Mouse (Mus musculus): ENCODE data around the gene Fam219b. TPM values are rescaled to one million over a fixed set of nuclear protein-coding genes. Genes with fewer than 3 reads are reported as not detected.
A peak's percentile ranks its signal among the peaks of the same experiment; 100 is the strongest.

Fam219b gene
- polyA plus RNA-seq, 1 experiment, result 20.9 TPM

DNA sequence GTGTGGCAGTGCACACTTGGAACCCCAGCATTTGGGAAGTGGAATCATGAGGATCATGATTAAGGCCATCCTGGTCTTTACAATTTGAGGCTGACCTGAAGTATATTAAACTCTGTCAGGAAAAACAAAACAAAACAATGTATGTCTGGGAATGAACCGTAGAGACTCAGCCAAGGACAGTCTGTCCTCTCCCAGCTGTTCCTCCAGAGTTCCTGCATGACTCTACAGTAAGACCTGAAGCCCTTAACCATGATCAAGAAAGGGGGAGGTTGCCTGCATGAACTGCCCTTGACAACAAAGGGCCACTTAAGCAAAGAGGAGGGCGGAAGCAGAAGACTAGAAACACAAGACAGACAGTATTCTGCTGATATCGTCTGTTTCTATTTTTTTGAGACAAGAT is 38.2 kb downstream of the Fam219b start:
- Histone ChIP-seq H3ac (ENCODE audit: control insufficient read depth, insufficient read length, low read depth) (no peak overlapping the region), H3K4me3 (ENCODE audit: insufficient read depth, poor library complexity, severe bottlenecking) (no peak overlapping the region), H3K27me3 (ENCODE audit: control insufficient read depth, insufficient read depth, insufficient read length) (no peaks in the 10 kb centered on the region), H3K79me3 (ENCODE audit: low read depth) (no peaks in the 10 kb centered on the region), H3K79me2 (ENCODE audit: control insufficient read depth, insufficient read depth) (no peaks in the 10 kb centered on the region), H3K36me3 (ENCODE audit: control insufficient read depth, insufficient read depth) (peaks cover 5% of the 10 kb centered on the region)
- TF ChIP-seq MYOD1 (IDR thresholded peaks at IDR 0.05; ENCODE audit: control insufficient read depth, insufficient read length, low read depth) (no peak), FOSL1 (IDR thresholded peaks at IDR 0.05; ENCODE audit: insufficient read depth, low read length, poor library complexity, severe bottlenecking) (no peak), MYOG (IDR thresholded peaks at IDR 0.05; ENCODE audit: control insufficient read depth, extremely low read depth, insufficient read length) (no peak), CTCF (IDR thresholded peaks at IDR 0.05; ENCODE audit: control insufficient read depth, insufficient read depth, insufficient read length) (no peak), MAX (IDR thresholded peaks at IDR 0.05) (no peak), USF1 (IDR thresholded peaks at IDR 0.05; ENCODE audit: low read depth) (no peak), CEBPB (IDR thresholded peaks at IDR 0.05; ENCODE audit: low read depth) (no peak)

DNA sequence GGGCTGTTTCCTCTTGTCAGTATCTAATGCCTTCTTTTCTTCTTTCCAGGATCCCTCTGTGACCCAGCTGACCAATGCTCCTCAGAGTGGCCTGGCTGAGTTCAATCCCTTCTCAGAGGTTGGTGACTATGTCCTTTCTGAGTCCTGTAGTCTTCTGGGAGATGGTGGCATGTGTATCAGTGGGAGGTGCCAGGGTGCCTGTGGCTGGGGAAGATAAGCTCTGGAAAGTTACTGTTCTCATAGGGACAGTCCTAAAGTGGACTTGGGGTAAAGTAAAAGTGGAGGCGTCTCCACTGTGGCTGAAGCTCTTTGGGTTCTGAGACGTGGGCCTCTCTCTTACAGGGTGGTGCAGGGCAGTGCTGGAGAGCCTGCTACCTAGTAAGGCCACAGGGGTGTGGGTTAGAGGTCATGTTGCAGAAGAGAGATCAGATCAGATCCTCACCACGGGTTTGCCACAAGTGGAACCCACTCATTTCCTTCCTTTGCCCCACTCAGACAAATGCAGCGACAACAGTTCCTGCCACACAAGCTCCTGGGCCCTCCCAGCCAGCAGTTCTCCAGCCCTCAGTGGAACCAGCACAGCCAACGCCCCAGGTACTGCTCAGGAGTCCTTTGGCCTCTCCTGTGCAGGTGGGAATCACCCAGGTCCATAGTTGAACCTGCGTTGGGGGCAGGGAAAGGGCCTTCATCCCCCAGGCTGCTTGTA is 40.0 kb downstream of the Fam219b start:
- no peak overlapping the region for H3ac ChIP-seq (ENCODE audit: control insufficient read depth, insufficient read length, low read depth)
- no peaks in the 10 kb centered on the region for H3K79me3 ChIP-seq (ENCODE audit: low read depth)
- TF ChIP-seq MYOG (IDR thresholded peaks at IDR 0.05; ENCODE audit: control insufficient read depth, extremely low read depth, insufficient read length) (no peak), FOSL1 (IDR thresholded peaks at IDR 0.05; ENCODE audit: insufficient read depth, low read length, poor library complexity, severe bottlenecking) (no peak), USF1 (IDR thresholded peaks at IDR 0.05; ENCODE audit: low read depth) (no peak), MYOD1 (IDR thresholded peaks at IDR 0.05; ENCODE audit: control insufficient read depth, insufficient read length, low read depth) (no peak), MAX (IDR thresholded peaks at IDR 0.05) (no peak), CEBPB (IDR thresholded peaks at IDR 0.05; ENCODE audit: low read depth) (no peak), CTCF (IDR thresholded peaks at IDR 0.05; ENCODE audit: control insufficient read depth, insufficient read depth, insufficient read length) (no peak)
- H3K4me3 ChIP-seq (ENCODE audit: insufficient read depth, poor library complexity, severe bottlenecking), result no peak overlapping the region
- H3K27me3 ChIP-seq (ENCODE audit: control insufficient read depth, insufficient read depth, insufficient read length), result no peaks in the 10 kb centered on the region
- no peaks in the 10 kb centered on the region for H3K79me2 ChIP-seq (ENCODE audit: control insufficient read depth, insufficient read depth)
- H3K36me3 ChIP-seq (ENCODE audit: control insufficient read depth, insufficient read depth), result peaks cover 12% of the 10 kb centered on the region

DNA sequence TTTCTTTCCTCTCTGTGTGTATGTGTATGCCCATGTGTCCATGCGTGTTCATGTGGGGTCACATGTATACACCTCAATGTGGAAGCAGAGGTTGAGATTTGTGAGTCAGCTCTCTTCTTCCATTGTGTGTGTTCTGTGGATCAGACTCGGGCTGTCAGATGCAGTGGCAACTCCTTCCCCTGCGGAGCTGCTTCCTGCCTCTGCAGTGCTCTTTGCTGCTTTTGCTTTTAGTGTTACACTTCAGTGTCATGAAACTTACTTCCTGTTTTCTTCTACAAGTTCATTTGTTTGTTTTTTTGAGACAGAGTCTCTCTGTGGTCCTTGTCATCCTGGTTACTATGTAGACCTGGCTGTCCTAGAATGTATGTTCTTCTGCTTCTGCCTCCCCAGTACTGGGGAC is 47.7 kb downstream of the Fam219b start:
- Histone ChIP-seq H3K79me3 (ENCODE audit: low read depth) (no peaks in the 10 kb centered on the region), H3K79me2 (ENCODE audit: control insufficient read depth, insufficient read depth) (peaks cover 1% of the 10 kb centered on the region), H3ac (ENCODE audit: control insufficient read depth, insufficient read length, low read depth) (no peak overlapping the region), H3K36me3 (ENCODE audit: control insufficient read depth, insufficient read depth) (peaks cover 21% of the 10 kb centered on the region), H3K4me3 (ENCODE audit: insufficient read depth, poor library complexity, severe bottlenecking) (no peak overlapping the region), H3K27me3 (ENCODE audit: control insufficient read depth, insufficient read depth, insufficient read length) (no peaks in the 10 kb centered on the region)
- no peak for TF ChIP-seq USF1 (IDR thresholded peaks at IDR 0.05; ENCODE audit: low read depth)
- no peak for TF ChIP-seq FOSL1 (IDR thresholded peaks at IDR 0.05; ENCODE audit: insufficient read depth, low read length, poor library complexity, severe bottlenecking)
- TF ChIP-seq MAX (IDR thresholded peaks at IDR 0.05), result no peak
- TF ChIP-seq MYOG (IDR thresholded peaks at IDR 0.05; ENCODE audit: control insufficient read depth, extremely low read depth, insufficient read length), result no peak
- TF ChIP-seq CEBPB (IDR thresholded peaks at IDR 0.05; ENCODE audit: low read depth), result no peak
- no peak for TF ChIP-seq CTCF (IDR thresholded peaks at IDR 0.05; ENCODE audit: control insufficient read depth, insufficient read depth, insufficient read length)
- no peak for TF ChIP-seq MYOD1 (IDR thresholded peaks at IDR 0.05; ENCODE audit: control insufficient read depth, insufficient read length, low read depth)

- peak within 1 kb of the TSS; percentile 87 for H3ac ChIP-seq (ENCODE audit: control insufficient read depth, insufficient read length, low read depth)
- no peaks in the 10 kb centered on the region for H3K79me3 ChIP-seq (ENCODE audit: low read depth)
- H3K4me3 ChIP-seq (ENCODE audit: insufficient read depth, poor library complexity, severe bottlenecking), result peak within 1 kb of the TSS; percentile 51
- H3K36me3 ChIP-seq (ENCODE audit: control insufficient read depth, insufficient read depth), result peaks cover 4% of the 10 kb centered on the region
- H3K27me3 ChIP-seq (ENCODE audit: control insufficient read depth, insufficient read depth, insufficient read length), result no peaks in the 10 kb centered on the region
- H3K79me2 ChIP-seq (ENCODE audit: control insufficient read depth, insufficient read depth), result peaks cover 17% of the 10 kb centered on the region
- TF ChIP-seq CTCF (IDR thresholded peaks at IDR 0.05; ENCODE audit: control insufficient read depth, insufficient read depth, insufficient read length) (peak; percentile 41), USF1 (IDR thresholded peaks at IDR 0.05; ENCODE audit: low read depth) (no peak), MAX (IDR thresholded peaks at IDR 0.05) (peak; percentile 23), FOSL1 (IDR thresholded peaks at IDR 0.05; ENCODE audit: insufficient read depth, low read length, poor library complexity, severe bottlenecking) (no peak), MYOD1 (IDR thresholded peaks at IDR 0.05; ENCODE audit: control insufficient read depth, insufficient read length, low read depth) (no peak), CEBPB (IDR thresholded peaks at IDR 0.05; ENCODE audit: low read depth) (no peak), MYOG (IDR thresholded peaks at IDR 0.05; ENCODE audit: control insufficient read depth, extremely low read depth, insufficient read length) (no peak)
Measured at GRCm38 (mm10) chr9:57589224-57590126, 52.1 kb downstream of the Fam219b start, which contains the start of gene Ulk3. TSS of gene Ulk3 (plus strand) at chr9:57589452.

DNA sequence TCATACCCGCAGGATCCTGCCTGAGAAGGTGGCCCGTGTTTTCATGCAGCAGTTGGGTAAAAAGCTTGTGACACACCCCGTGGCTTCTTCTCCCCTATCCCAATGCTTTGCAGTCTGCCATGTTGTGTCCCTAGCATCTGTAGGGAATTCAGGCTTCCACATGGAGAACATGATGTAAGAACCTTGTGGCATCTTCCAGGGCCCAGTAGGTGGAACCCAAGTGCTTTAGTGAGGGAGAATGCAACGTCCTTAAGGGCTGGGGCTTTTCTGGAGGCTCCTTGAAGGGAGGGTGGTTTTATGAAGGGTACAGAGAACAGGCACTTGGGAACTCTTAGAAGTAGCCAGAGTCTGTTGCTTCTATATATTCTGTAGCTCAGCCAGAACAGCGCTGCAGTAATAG is 53.4 kb downstream of the Fam219b start:
- Histone ChIP-seq H3K79me2 (ENCODE audit: control insufficient read depth, insufficient read depth) (peaks cover 17% of the 10 kb centered on the region), H3K79me3 (ENCODE audit: low read depth) (no peaks in the 10 kb centered on the region), H3K27me3 (ENCODE audit: control insufficient read depth, insufficient read depth, insufficient read length) (no peaks in the 10 kb centered on the region), H3K4me3 (ENCODE audit: insufficient read depth, poor library complexity, severe bottlenecking) (no peak overlapping the region), H3K36me3 (ENCODE audit: control insufficient read depth, insufficient read depth) (peaks cover 12% of the 10 kb centered on the region), H3ac (ENCODE audit: control insufficient read depth, insufficient read length, low read depth) (peak overlapping the region; percentile 18)
- TF ChIP-seq MYOG (IDR thresholded peaks at IDR 0.05; ENCODE audit: control insufficient read depth, extremely low read depth, insufficient read length) (no peak), USF1 (IDR thresholded peaks at IDR 0.05; ENCODE audit: low read depth) (no peak), CTCF (IDR thresholded peaks at IDR 0.05; ENCODE audit: control insufficient read depth, insufficient read depth, insufficient read length) (peak; percentile 42), MAX (IDR thresholded peaks at IDR 0.05) (peak; percentile 58), FOSL1 (IDR thresholded peaks at IDR 0.05; ENCODE audit: insufficient read depth, low read length, poor library complexity, severe bottlenecking) (no peak), CEBPB (IDR thresholded peaks at IDR 0.05; ENCODE audit: low read depth) (no peak)

Other genes with a start within 250 kb of the Fam219b start
- gene Ppcdc, start 97.4 kb upstream of the Fam219b start, polyA plus RNA-seq (2012; fragmentation: generic; extraction: Trizol), result 15.1 TPM
- 15.2 TPM for gene Scamp5, start 69.5 kb upstream of the Fam219b start, polyA plus RNA-seq (2012; fragmentation: generic; extraction: Trizol)
- gene Rpp25, start 33.5 kb upstream of the Fam219b start, polyA plus RNA-seq (2012; fragmentation: generic; extraction: Trizol), result 0.55 TPM
- gene Cox5a, start 16.3 kb upstream of the Fam219b start, polyA plus RNA-seq (2012; fragmentation: generic; extraction: Trizol), result 630 TPM
- gene Mpi, start 15.2 kb downstream of the Fam219b start, polyA plus RNA-seq (2012; fragmentation: generic; extraction: Trizol), result 35.7 TPM
- gene Scamp2, start 23.4 kb downstream of the Fam219b start, polyA plus RNA-seq (2012; fragmentation: generic; extraction: Trizol), result 22.5 TPM
- gene Ulk3, start 51.9 kb downstream of the Fam219b start, polyA plus RNA-seq (2012; fragmentation: generic; extraction: Trizol), result 5.4 TPM
- gene Cplx3, start 68.8 kb downstream of the Fam219b start, polyA plus RNA-seq (2012; fragmentation: generic; extraction: Trizol), result 0.06 TPM
- gene Lman1l, start 83.2 kb downstream of the Fam219b start, polyA plus RNA-seq (2012; fragmentation: generic; extraction: Trizol), result 0.68 TPM
- gene Csk, start 116.1 kb downstream of the Fam219b start, polyA plus RNA-seq (2012; fragmentation: generic; extraction: Trizol), result 66.2 TPM
- gene Cyp1a2, start 146.2 kb downstream of the Fam219b start, polyA plus RNA-seq (2012; fragmentation: generic; extraction: Trizol), result not detected
- gene Cyp1a1, start 150.4 kb downstream of the Fam219b start, polyA plus RNA-seq (2012; fragmentation: generic; extraction: Trizol), result 0.14 TPM
- gene Edc3, start 171.0 kb downstream of the Fam219b start, polyA plus RNA-seq (2012; fragmentation: generic; extraction: Trizol), result 16.8 TPM
- gene Clk3, start 228.3 kb downstream of the Fam219b start, polyA plus RNA-seq (2012; fragmentation: generic; extraction: Trizol), result 50.9 TPM

All from C2C12 (cell line).